20 mouse cellular contexts compared by ENCODE assay signal in the genomic region with DNA sequence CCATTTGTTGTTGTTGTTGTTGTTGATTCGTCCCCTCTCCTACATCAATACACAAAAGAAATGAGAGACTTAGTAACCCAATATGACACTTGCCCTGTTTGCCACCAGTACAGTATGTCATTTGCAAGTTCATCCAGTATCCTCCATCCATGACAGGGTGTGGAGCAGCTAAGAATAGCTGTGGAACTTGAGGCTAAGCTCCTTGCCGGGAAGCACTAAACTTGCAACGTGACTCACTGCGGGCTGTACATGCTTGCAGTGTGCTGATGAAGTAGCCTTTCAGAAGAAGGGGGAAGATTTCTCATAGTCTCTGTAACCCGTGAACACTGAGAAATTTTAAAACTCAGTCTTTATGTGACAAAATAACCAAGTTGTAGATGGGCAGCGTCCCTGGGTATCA. TPM values are rescaled to one million over a fixed set of nuclear protein-coding genes. Genes with fewer than 3 reads are reported as not detected.
DNase-seq lines count a peak whose midpoint lies in the region; ATAC-seq and TF ChIP-seq lines count a peak whose summit lies in the region.
"Had no signal": no experiment of that assay in that cellular context is flagged by ENCODE, and none has a peak within 500 bp of the region (broad histone marks: within the 10 kb centered on the region; RNA-seq: fewer than 3 reads in every experiment).

No protein-coding gene starts in this region.

- ATAC-seq in lung, postnatal 0 days, result peak; percentile 57
- peak; percentile 69; the same call in 1 of the 2 replicates for ATAC-seq in heart, embryonic 14.5 days (ENCODE audit: insufficient number of reproducible peaks, insufficient read depth, low FRiP score, low read depth)
- ATAC-seq: activated CD4-positive, CD25-positive, alpha-beta regulatory T cell, adult 4 months; forebrain, embryonic 13.5 days; intestine, embryonic 16.5 days had no signal

- TF ChIP-seq CTCF in lung, postnatal 0 days (IDR thresholded peaks at IDR 0.05), result no peak

- no peaks in the 10 kb centered on the region for H3K4me1 ChIP-seq in lung, postnatal 0 days (ENCODE audit: insufficient read depth, low read depth, low read length)
- H3K4me1 ChIP-seq in heart, embryonic 14.5 days (ENCODE audit: control insufficient read depth in 2 of 2, insufficient read depth in 2 of 2, low read length in 2 of 2), result peaks cover 0 to 38% of the 10 kb centered on the region in 2 experiments; a peak in 2 of 4 replicates
- H3K4me1 ChIP-seq: forebrain, embryonic 13.5 days; midbrain, embryonic 12.5 days; neural tube, embryonic 15.5 days had no signal

- H3K9ac ChIP-seq in lung, postnatal 0 days (replicated peaks; ENCODE audit: low read depth), result no peak overlapping the region
- peak overlapping the region; percentile 38; the same call in 1 of the 2 replicates for H3K9ac ChIP-seq in heart, embryonic 14.5 days (ENCODE audit: low read length)
- H3K9ac ChIP-seq: forebrain, embryonic 13.5 days; hindbrain, embryonic 14.5 days; lung, embryonic 14.5 days; midbrain, embryonic 12.5 days; neural tube, embryonic 15.5 days had no signal

- H3K4me3 ChIP-seq in lung, postnatal 0 days (ENCODE audit: low read depth, low read length), result no peak overlapping the region
- no peak overlapping the region for H3K4me3 ChIP-seq in heart, embryonic 14.5 days (ENCODE audit: control insufficient read depth in 1 of 2, insufficient read depth in 1 of 2, low read depth in 1 of 2, low read length in 2 of 2)
- H3K4me3 ChIP-seq: forebrain, embryonic 13.5 days; midbrain, embryonic 12.5 days; neural tube, embryonic 15.5 days had no signal

- H3K9me3 ChIP-seq in lung, postnatal 0 days (ENCODE audit: low read length), result no peaks in the 10 kb centered on the region
- H3K9me3 ChIP-seq in heart, embryonic 14.5 days (ENCODE audit: control insufficient read depth, low read length), result no peaks in the 10 kb centered on the region
- H3K9me3 ChIP-seq: forebrain, embryonic 13.5 days; midbrain, embryonic 12.5 days; neural tube, embryonic 15.5 days had no signal

- H3K36me3 ChIP-seq in lung, postnatal 0 days (ENCODE audit: insufficient read depth, low read length), result no peaks in the 10 kb centered on the region
- H3K36me3 ChIP-seq in heart, embryonic 14.5 days (ENCODE audit: control insufficient read depth, insufficient read depth, low read length), result no peaks in the 10 kb centered on the region
- H3K36me3 ChIP-seq: midbrain, embryonic 12.5 days; neural tube, embryonic 15.5 days had no signal

- no peak for TF ChIP-seq EP300 in lung, postnatal 0 days (IDR thresholded peaks at IDR 0.05)

- H3K4me2 ChIP-seq in lung, postnatal 0 days (replicated peaks; ENCODE audit: low read depth, low read length), result no peak overlapping the region
- H3K4me2 ChIP-seq in heart, embryonic 14.5 days (ENCODE audit: low read length), result peak overlapping the region; percentile 40
- H3K4me2 ChIP-seq: forebrain, embryonic 13.5 days; hindbrain, embryonic 14.5 days; lung, embryonic 14.5 days; midbrain, embryonic 12.5 days; neural tube, embryonic 15.5 days had no signal

- WGBS in lung, postnatal 0 days, result 54% methylated on average over 6 of the region's 6 CpGs
- WGBS in heart, embryonic 14.5 days, result 43% methylated on average over 6 of the region's 6 CpGs

- no peak overlapping the region for H3K27ac ChIP-seq in lung, postnatal 0 days (ENCODE audit: low read length)
- H3K27ac ChIP-seq in heart, embryonic 14.5 days (replicated peaks in 1 of 2; ENCODE audit: control insufficient read depth in 1 of 2, insufficient read depth in 1 of 2, low read depth in 2 of 2, low read length in 2 of 2), result peak overlapping the region; percentile 39 to 82; a peak in 3 of 4 replicates
- H3K27ac ChIP-seq: forebrain, embryonic 13.5 days; hindbrain, embryonic 14.5 days; midbrain, embryonic 12.5 days; neural tube, embryonic 15.5 days had no signal

- peak; percentile 25 for DNase-seq in lung, postnatal 0 days (ENCODE audit: low spot score)
- no peak for DNase-seq in lung, postnatal 14 days
- DNase-seq in heart, adult 18-20 months, result peak; percentile 30 to 63
- DNase-seq in spleen, adult 18-20 months, result no peak
- no peak for DNase-seq in natural killer cell, adult 2 months (ENCODE audit: low spot score in 2 of 2)
- DNase-seq in spleen, postnatal 36 days (ENCODE audit: low spot score in 2 of 2), result no peak
- DNase-seq: adrenal gland, postnatal 36 days; cerebellum, adult 8-10 months; layer of hippocampus, postnatal 36 days; lung, embryonic 14.5 days; right cerebral cortex, postnatal 4 days; thymus, adult 2 months had no signal

- no peaks in the 10 kb centered on the region for H3K27me3 ChIP-seq in lung, postnatal 0 days (replicated peaks; ENCODE audit: insufficient read depth, low read length)
- H3K27me3 ChIP-seq in heart, embryonic 14.5 days (ENCODE audit: control insufficient read depth, insufficient read depth, low read length), result no peaks in the 10 kb centered on the region
- H3K27me3 ChIP-seq: forebrain, embryonic 13.5 days; midbrain, embryonic 12.5 days; neural tube, embryonic 15.5 days had no signal

RNA-seq across cellular contexts. Expression of a gene that starts 42.2 kb away (rescaled TPM):
- polyA plus RNA-seq in lung, postnatal 0 days (2015; fragmentation: Nextera tagmentation; extraction: Ambion mirVana), result 1.8 and 3.1 TPM in 2 replicates
- total RNA-seq in heart, adult 18-20 months (2021), result 100 to 1,000 TPM; 154 to 164 TPM
- 109 and 113 TPM in 2 replicates for polyA plus RNA-seq in heart, embryonic 14.5 days (2014; fragmentation: Nextera tagmentation; extraction: Ambion mirVana)
- total RNA-seq: liver, adult 2 months had no signal
- polyA plus RNA-seq: liver, adult 2 months had no signal

Comparison
In these comparisons a context has a peak if more than half of its experiments do, and no peak if none do; other contexts are left out.
1. DNase-seq: peak in lung, postnatal 0 days (single experiment) and heart, adult 18-20 months (2 of 2); none in lung, postnatal 14 days (single experiment), spleen, adult 18-20 months (0 of 2), natural killer cell, adult 2 months (0 of 2) and spleen, postnatal 36 days (0 of 2).
2. RNA of a gene that starts 42.2 kb away (polyA plus RNA-seq): 109 to 113 TPM in heart, embryonic 14.5 days; 1.8 to 3.1 TPM in lung, postnatal 0 days; every median in the first group is over 10 times any median in the second.